Mouse (Mus musculus) myocyte (in vitro differentiated cells): ENCODE measurements at regions not wholly inside any gene's neighbourhood (a gene's known extent, or its start where the extent isn't known, plus 50 kb on each side); places are given as distances from the start of the nearest gene placed in this dataset.

Source experiments
- MAX ChIP-seq: IDR thresholded peaks from one replicate; pipeline ENCODE4 v1.6.1; 2011; ENCODE audit warnings: low read depth, mild to moderate bottlenecking, control low read depth
- POLR2A ChIP-seq: IDR thresholded peaks from one replicate; pipeline ENCODE4 v1.6.1; 2011; ENCODE audit warnings: low read depth, mild to moderate bottlenecking, control low read depth, moderate library complexity; ENCODE audit not compliant: insufficient read length
- POLR2AphosphoS2 ChIP-seq: IDR thresholded peaks from one replicate; pipeline ENCODE4 v1.6.1; 2011; ENCODE audit warnings: low read depth, control low read depth; ENCODE audit not compliant: insufficient read length
- USF1 ChIP-seq: IDR thresholded peaks from one replicate; pipeline ENCODE4 v1.6.1; 2011; ENCODE audit warnings: low read depth, mild to moderate bottlenecking, control low read depth, moderate library complexity

DNA sequence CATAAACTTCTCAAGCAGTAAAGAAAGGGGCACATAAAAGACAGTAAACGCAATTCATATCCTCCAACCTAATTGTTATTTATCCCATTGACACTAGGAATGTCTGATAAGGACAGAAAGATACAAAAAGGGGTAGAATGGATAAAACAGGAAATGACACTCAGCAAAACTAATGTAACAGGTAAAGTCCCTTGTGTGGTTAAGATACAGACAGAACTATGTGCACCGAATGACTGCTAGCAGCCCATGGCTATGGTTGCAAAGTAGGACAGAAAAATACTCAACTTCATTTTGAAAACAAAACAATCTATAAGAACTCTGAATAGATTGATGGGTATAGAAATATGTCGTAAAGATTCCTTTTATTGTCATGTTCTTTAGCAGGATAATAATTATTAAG is 408.4 kb upstream of the Dab2 start:
- TF ChIP-seq MAX (no peak), POLR2A (no peak), POLR2AphosphoS2 (no peak), USF1 (no peak)
